Mouse (Mus musculus): ENCODE data around the gene Capn1. TPM values are rescaled to one million over a fixed set of nuclear protein-coding genes. Genes with fewer than 3 reads are reported as not detected.

Capn1 gene
- polyA plus RNA-seq, 1 experiment from 2014 or later = 4.4 TPM

- Histone ChIP-seq H3K27me3 (ENCODE audit: control insufficient read depth, insufficient read depth, low read length) (no peaks in the 10 kb centered on the region), H3K36me3 (ENCODE audit: control insufficient read depth, insufficient read depth, low read length) (peaks cover 2% of the 10 kb centered on the region), H3K9me3 (ENCODE audit: control insufficient read depth, low read length) (no peaks in the 10 kb centered on the region), H3K4me1 (ENCODE audit: control insufficient read depth, insufficient read depth, low read length) (no peaks in the 10 kb centered on the region), H3K9ac (ENCODE audit: low read length) (no peak overlapping the region), H3K4me2 (ENCODE audit: low read depth) (no peak overlapping the region), H3K27ac (ENCODE audit: low read depth, low read length) (no peak overlapping the region), H3K4me3 (ENCODE audit: low read depth, low read length) (no peak overlapping the region)
- ATAC-seq (ENCODE audit: insufficient read depth, low FRiP score, low TSS enrichment) = no peak
- 88% methylated on average over 7 of the region's 7 CpGs for WGBS
- DNase-seq (ENCODE audit: low spot score) = no peak
Observed at GRCm38 (mm10) chr19:5945027-5945426, 70.7 kb downstream of the Capn1 start.

DNA sequence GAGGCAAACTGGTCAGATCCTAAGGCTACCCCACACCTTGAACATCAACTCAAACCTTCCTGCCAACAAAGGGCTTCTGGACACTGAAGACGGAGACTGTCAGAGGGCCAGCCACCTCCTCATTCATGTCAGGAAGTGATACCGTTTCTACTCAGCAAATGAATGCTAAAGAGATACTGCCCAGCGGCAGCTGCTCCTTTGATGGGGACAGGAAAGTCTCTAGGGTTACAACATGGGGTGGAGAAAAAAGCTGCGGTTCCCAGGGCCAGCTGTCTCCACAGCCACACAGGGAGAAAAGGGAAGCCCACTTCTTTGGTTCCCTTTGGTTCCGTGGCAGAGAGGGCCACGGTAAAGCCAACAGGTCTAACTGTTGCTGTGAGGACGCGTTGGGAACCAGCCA, 71.6 kb downstream of the Capn1 start:
- ATAC-seq (ENCODE audit: insufficient read depth, low FRiP score, low TSS enrichment) = no peak
- 81% methylated on average over 8 of the region's 8 CpGs for WGBS
- no peak overlapping the region for H3K9ac ChIP-seq (ENCODE audit: low read length)
- H3K4me2 ChIP-seq (ENCODE audit: low read depth) = no peak overlapping the region
- no peak overlapping the region for H3K4me3 ChIP-seq (ENCODE audit: low read depth, low read length)
- no peak for DNase-seq (ENCODE audit: low spot score)
- no peak overlapping the region for H3K27ac ChIP-seq (ENCODE audit: low read depth, low read length)
- H3K4me1 ChIP-seq (ENCODE audit: control insufficient read depth, insufficient read depth, low read length) = no peaks in the 10 kb centered on the region
- no peaks in the 10 kb centered on the region for H3K27me3 ChIP-seq (ENCODE audit: control insufficient read depth, insufficient read depth, low read length)
- no peaks in the 10 kb centered on the region for H3K9me3 ChIP-seq (ENCODE audit: control insufficient read depth, low read length)
- H3K36me3 ChIP-seq (ENCODE audit: control insufficient read depth, insufficient read depth, low read length) = peaks cover 3% of the 10 kb centered on the region

DNA sequence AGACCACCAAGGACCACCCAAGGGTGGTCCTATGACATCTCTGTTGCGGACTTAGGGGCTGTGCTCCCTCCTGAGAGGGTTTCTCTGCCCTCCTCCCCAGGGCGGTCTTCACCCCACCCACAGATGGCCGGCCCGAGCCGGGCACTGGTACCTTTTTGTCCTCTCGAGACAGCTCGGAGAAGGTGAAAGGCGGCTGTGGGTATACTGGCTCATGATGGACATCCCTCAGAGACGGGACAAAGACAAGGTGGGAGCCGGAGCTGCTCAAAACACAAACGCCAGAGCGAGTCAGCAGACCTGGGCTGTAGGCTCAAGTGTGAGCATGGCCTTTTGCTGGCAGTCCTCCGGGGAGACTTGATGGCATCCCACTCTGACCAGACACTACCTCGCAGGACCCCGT, 72.3 kb downstream of the Capn1 start:
- H3K4me1 ChIP-seq (ENCODE audit: control insufficient read depth, insufficient read depth, low read length) = no peaks in the 10 kb centered on the region
- ATAC-seq (ENCODE audit: insufficient read depth, low FRiP score, low TSS enrichment) (no peak), DNase-seq (ENCODE audit: low spot score) (no peak)
- H3K27ac ChIP-seq (ENCODE audit: low read depth, low read length) = no peak overlapping the region
- H3K9me3 ChIP-seq (ENCODE audit: control insufficient read depth, low read length) = no peaks in the 10 kb centered on the region
- H3K4me2 ChIP-seq (ENCODE audit: low read depth) = no peak overlapping the region
- H3K36me3 ChIP-seq (ENCODE audit: control insufficient read depth, insufficient read depth, low read length) = peaks cover 3% of the 10 kb centered on the region; the same call in 1 of the 2 replicates
- no peak overlapping the region for H3K9ac ChIP-seq (ENCODE audit: low read length)
- H3K4me3 ChIP-seq (ENCODE audit: low read depth, low read length) = no peak overlapping the region
- H3K27me3 ChIP-seq (ENCODE audit: control insufficient read depth, insufficient read depth, low read length) = no peaks in the 10 kb centered on the region
- 94% methylated on average over 15 of the region's 15 CpGs for WGBS

DNA sequence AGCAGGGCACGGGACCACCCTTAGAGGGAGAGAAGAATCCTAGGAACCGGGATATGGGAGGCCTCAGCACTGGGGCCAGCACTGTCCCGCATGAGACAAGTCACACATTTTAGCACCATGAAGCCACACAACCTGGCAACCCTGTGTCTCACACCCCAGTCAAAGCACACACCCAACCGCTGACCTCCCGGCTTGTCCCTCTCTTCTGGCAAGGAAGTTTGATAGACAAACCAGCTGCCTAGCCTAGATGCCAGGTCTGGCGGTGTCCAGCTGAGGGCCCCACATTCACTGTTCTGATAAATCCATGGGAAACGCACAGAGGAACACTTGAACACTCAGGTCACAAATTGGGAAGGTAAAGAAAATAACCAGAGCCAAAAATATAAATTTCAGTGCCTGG, 73.1 kb downstream of the Capn1 start:
- no peaks in the 10 kb centered on the region for H3K27me3 ChIP-seq (ENCODE audit: control insufficient read depth, insufficient read depth, low read length)
- no peaks in the 10 kb centered on the region for H3K9me3 ChIP-seq (ENCODE audit: control insufficient read depth, low read length)
- no peak overlapping the region for H3K27ac ChIP-seq (ENCODE audit: low read depth, low read length)
- H3K4me2 ChIP-seq (ENCODE audit: low read depth) = no peak overlapping the region
- H3K9ac ChIP-seq (ENCODE audit: low read length) = no peak overlapping the region
- DNase-seq (ENCODE audit: low spot score) (no peak), ATAC-seq (ENCODE audit: insufficient read depth, low FRiP score, low TSS enrichment) (no peak)
- 91% methylated on average over 7 of the region's 7 CpGs for WGBS
- H3K4me3 ChIP-seq (ENCODE audit: low read depth, low read length) = no peak overlapping the region
- H3K4me1 ChIP-seq (ENCODE audit: control insufficient read depth, insufficient read depth, low read length) = peaks cover 3% of the 10 kb centered on the region; the same call in 1 of the 2 replicates
- H3K36me3 ChIP-seq (ENCODE audit: control insufficient read depth, insufficient read depth, low read length) = peaks cover 3% of the 10 kb centered on the region; the same call in 1 of the 2 replicates

DNA sequence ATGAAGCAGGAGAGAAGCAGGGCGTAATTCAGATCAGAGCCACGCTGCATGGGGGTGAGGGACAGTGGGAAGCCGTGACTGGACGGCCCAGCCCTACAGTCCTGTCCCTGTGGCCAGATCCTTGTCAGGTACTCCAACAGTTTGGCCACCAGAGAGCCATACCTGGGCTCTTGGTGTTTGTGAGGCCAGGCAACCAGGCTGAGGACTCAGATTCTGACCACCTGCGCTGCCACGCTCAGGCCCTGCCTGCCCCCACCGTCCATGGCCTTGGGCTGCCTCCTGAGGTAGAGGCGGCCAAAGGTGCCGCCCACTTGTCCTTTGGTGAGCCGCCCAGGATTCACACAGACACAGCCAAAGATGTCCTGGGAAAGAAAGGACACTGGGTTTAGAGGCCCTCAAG, 75.0 kb downstream of the Capn1 start:
- Histone ChIP-seq H3K4me2 (ENCODE audit: low read depth) (no peak overlapping the region), H3K4me1 (ENCODE audit: control insufficient read depth, insufficient read depth, low read length) (peaks cover 3% of the 10 kb centered on the region; the same call in 1 of the 2 replicates), H3K4me3 (ENCODE audit: low read depth, low read length) (no peak overlapping the region), H3K9ac (ENCODE audit: low read length) (no peak overlapping the region), H3K27ac (ENCODE audit: low read depth, low read length) (no peak overlapping the region), H3K27me3 (ENCODE audit: control insufficient read depth, insufficient read depth, low read length) (no peaks in the 10 kb centered on the region), H3K9me3 (ENCODE audit: control insufficient read depth, low read length) (no peaks in the 10 kb centered on the region), H3K36me3 (ENCODE audit: control insufficient read depth, insufficient read depth, low read length) (peaks cover 3% of the 10 kb centered on the region; the same call in 1 of the 2 replicates)
- WGBS = 93% methylated on average over 10 of the region's 10 CpGs
- DNase-seq (ENCODE audit: low spot score) = no peak
- ATAC-seq (ENCODE audit: insufficient read depth, low FRiP score, low TSS enrichment) = no peak

GRCm38 (mm10) chr19:5940173-5940572, 75.5 kb downstream of the Capn1 start:
- WGBS = 86% methylated on average over 4 of the region's 4 CpGs

DNA sequence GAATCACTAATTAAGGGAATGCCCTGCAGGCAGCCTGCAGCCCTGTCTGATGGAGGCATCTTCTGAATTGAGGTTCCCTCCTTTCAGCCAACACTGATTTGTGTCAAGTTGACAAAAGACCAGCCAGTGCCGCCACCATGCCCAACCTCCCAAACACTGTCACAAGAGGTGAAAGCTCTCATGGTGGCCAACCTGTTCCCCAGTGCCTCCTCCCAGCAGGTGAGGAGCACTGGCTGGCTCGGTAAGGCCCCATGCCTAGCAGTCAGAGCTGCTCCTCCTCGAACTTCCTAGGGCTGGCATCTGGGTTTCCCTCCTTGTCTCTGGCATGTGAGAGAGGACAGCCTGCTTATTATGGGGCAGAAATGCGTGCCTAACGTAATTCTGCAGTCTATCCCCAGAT, 76.0 kb downstream of the Capn1 start:
- Histone ChIP-seq H3K9ac (ENCODE audit: low read length) (no peak overlapping the region), H3K4me2 (ENCODE audit: low read depth) (no peak overlapping the region), H3K27me3 (ENCODE audit: control insufficient read depth, insufficient read depth, low read length) (no peaks in the 10 kb centered on the region), H3K4me3 (ENCODE audit: low read depth, low read length) (no peak overlapping the region), H3K27ac (ENCODE audit: low read depth, low read length) (no peak overlapping the region), H3K4me1 (ENCODE audit: control insufficient read depth, insufficient read depth, low read length) (peaks cover 3% of the 10 kb centered on the region; the same call in 1 of the 2 replicates), H3K9me3 (ENCODE audit: control insufficient read depth, low read length) (no peaks in the 10 kb centered on the region), H3K36me3 (ENCODE audit: control insufficient read depth, insufficient read depth, low read length) (peaks cover 3% of the 10 kb centered on the region; the same call in 1 of the 2 replicates)
- WGBS = 88% methylated on average over 5 of the region's 5 CpGs
- no peak for ATAC-seq (ENCODE audit: insufficient read depth, low FRiP score, low TSS enrichment)
- no peak for DNase-seq (ENCODE audit: low spot score)

More at GRCm38 (mm10) chr19:5940173-5940572, 75.5 kb downstream of the Capn1 start:
- no peaks in the 10 kb centered on the region for H3K9me3 ChIP-seq (ENCODE audit: control insufficient read depth, low read length)
- H3K4me1 ChIP-seq (ENCODE audit: control insufficient read depth, insufficient read depth, low read length) = peaks cover 3% of the 10 kb centered on the region; the same call in 1 of the 2 replicates
- peaks cover 3% of the 10 kb centered on the region; the same call in 1 of the 2 replicates for H3K36me3 ChIP-seq (ENCODE audit: control insufficient read depth, insufficient read depth, low read length)
- DNase-seq (ENCODE audit: low spot score) (no peak), ATAC-seq (ENCODE audit: insufficient read depth, low FRiP score, low TSS enrichment) (no peak)
- no peak overlapping the region for H3K27ac ChIP-seq (ENCODE audit: low read depth, low read length)
- H3K4me2 ChIP-seq (ENCODE audit: low read depth) = no peak overlapping the region
- H3K4me3 ChIP-seq (ENCODE audit: low read depth, low read length) = no peak overlapping the region
- H3K9ac ChIP-seq (ENCODE audit: low read length) = no peak overlapping the region
- no peaks in the 10 kb centered on the region for H3K27me3 ChIP-seq (ENCODE audit: control insufficient read depth, insufficient read depth, low read length)

Small RNA genes lying within 50 kb of the gene (microRNA-seq; reads per million reads assigned to microRNA genes)
- 1.8 reads per million for gene Mir6988

Other genes with a start within 250 kb of the Capn1 start
- 63.9 and 67.4 TPM in 2 replicates for gene Scyl1, start 244.5 kb downstream of the Capn1 start, polyA plus RNA-seq (2014; fragmentation: Nextera tagmentation; extraction: Ambion mirVana)
- gene Frmd8, start 140.6 kb downstream of the Capn1 start, polyA plus RNA-seq (2014; fragmentation: Nextera tagmentation; extraction: Ambion mirVana) = 19.9 and 20.7 TPM in 2 replicates
- gene Slc25a45, start 138.1 kb downstream of the Capn1 start, polyA plus RNA-seq (2014; fragmentation: Nextera tagmentation; extraction: Ambion mirVana) = 0.74 and 1.7 TPM in 2 replicates
- 5.7 and 6.6 TPM in 2 replicates for gene Tigd3, start 121.7 kb downstream of the Capn1 start, polyA plus RNA-seq (2014; fragmentation: Nextera tagmentation; extraction: Ambion mirVana)
- gene Dpf2, start 102.9 kb downstream of the Capn1 start, polyA plus RNA-seq (2014; fragmentation: Nextera tagmentation; extraction: Ambion mirVana) = 195 and 225 TPM in 2 replicates
- 3.9 and 4.0 TPM in 2 replicates for gene Cdc42ep2, start 91.1 kb downstream of the Capn1 start, polyA plus RNA-seq (2014; fragmentation: Nextera tagmentation; extraction: Ambion mirVana)
- 75.2 and 79.9 TPM in 2 replicates for gene Pola2, start 51.7 kb downstream of the Capn1 start, polyA plus RNA-seq (2014; fragmentation: Nextera tagmentation; extraction: Ambion mirVana)
- gene Slc22a20, start 29.8 kb downstream of the Capn1 start, polyA plus RNA-seq (2014; fragmentation: Nextera tagmentation; extraction: Ambion mirVana) = not detected in 2 replicates
- gene Syvn1, start 30.7 kb upstream of the Capn1 start, polyA plus RNA-seq (2014; fragmentation: Nextera tagmentation; extraction: Ambion mirVana) = 34.4 and 36.7 TPM in 2 replicates
- 81.9 and 84.8 TPM in 2 replicates for gene Mrpl49, start 41.9 kb upstream of the Capn1 start, polyA plus RNA-seq (2014; fragmentation: Nextera tagmentation; extraction: Ambion mirVana)
- gene Fau, start 41.9 kb upstream of the Capn1 start, polyA plus RNA-seq (2014; fragmentation: Nextera tagmentation; extraction: Ambion mirVana) = 789 and 790 TPM in 2 replicates
- 36.7 and 40.0 TPM in 2 replicates for gene Znhit2, start 45.3 kb upstream of the Capn1 start, polyA plus RNA-seq (2014; fragmentation: Nextera tagmentation; extraction: Ambion mirVana)
- 39.6 and 42.9 TPM in 2 replicates for gene Tm7sf2, start 52.5 kb upstream of the Capn1 start, polyA plus RNA-seq (2014; fragmentation: Nextera tagmentation; extraction: Ambion mirVana)
- gene Vps51, start 61.3 kb upstream of the Capn1 start, polyA plus RNA-seq (2014; fragmentation: Nextera tagmentation; extraction: Ambion mirVana) = 59.1 and 61.2 TPM in 2 replicates
- gene Tmem262, start 64.1 kb upstream of the Capn1 start, polyA plus RNA-seq (2014; fragmentation: Nextera tagmentation; extraction: Ambion mirVana) = not detected in 2 replicates
- gene Gm28374, start 66.4 kb upstream of the Capn1 start, polyA plus RNA-seq (2014; fragmentation: Nextera tagmentation; extraction: Ambion mirVana) = 0.88 and 1.3 TPM in 2 replicates
- gene Zfpl1, start 69.1 kb upstream of the Capn1 start, polyA plus RNA-seq (2014; fragmentation: Nextera tagmentation; extraction: Ambion mirVana) = 74.3 and 76.8 TPM in 2 replicates
- 46.0 and 48.4 TPM in 2 replicates for gene Cdca5, start 69.1 kb upstream of the Capn1 start, polyA plus RNA-seq (2014; fragmentation: Nextera tagmentation; extraction: Ambion mirVana)
- gene AC131692.1, start 78.5 kb upstream of the Capn1 start, polyA plus RNA-seq (2014; fragmentation: Nextera tagmentation; extraction: Ambion mirVana) = not detected in 2 replicates
- 0.53 and 0.77 TPM in 2 replicates for gene Naaladl1, start 89.9 kb upstream of the Capn1 start, polyA plus RNA-seq (2014; fragmentation: Nextera tagmentation; extraction: Ambion mirVana)
- 62.6 and 66.1 TPM in 2 replicates for gene Sac3d1, start 102.8 kb upstream of the Capn1 start, polyA plus RNA-seq (2014; fragmentation: Nextera tagmentation; extraction: Ambion mirVana)
- 34.5 and 36.9 TPM in 2 replicates for gene Snx15, start 112.4 kb upstream of the Capn1 start, polyA plus RNA-seq (2014; fragmentation: Nextera tagmentation; extraction: Ambion mirVana)
- not detected in 2 replicates for gene Batf2, start 125.1 kb upstream of the Capn1 start, polyA plus RNA-seq (2014; fragmentation: Nextera tagmentation; extraction: Ambion mirVana)
- gene Arl2, start 125.7 kb upstream of the Capn1 start, polyA plus RNA-seq (2014; fragmentation: Nextera tagmentation; extraction: Ambion mirVana) = 82.6 and 95.1 TPM in 2 replicates
- not detected in 2 replicates for gene Majin, start 168.5 kb upstream of the Capn1 start, polyA plus RNA-seq (2014; fragmentation: Nextera tagmentation; extraction: Ambion mirVana)
- 0.44 and 0.87 TPM in 2 replicates for gene Gpha2, start 210.5 kb upstream of the Capn1 start, polyA plus RNA-seq (2014; fragmentation: Nextera tagmentation; extraction: Ambion mirVana)
- 47.4 and 61.2 TPM in 2 replicates for gene Ppp2r5b, start 220.0 kb upstream of the Capn1 start, polyA plus RNA-seq (2014; fragmentation: Nextera tagmentation; extraction: Ambion mirVana)
- 13.3 and 13.8 TPM in 2 replicates for gene Atg2a, start 225.8 kb upstream of the Capn1 start, polyA plus RNA-seq (2014; fragmentation: Nextera tagmentation; extraction: Ambion mirVana)